In genomic region chr9:22086012-22086411, GRCm38 (mm10) we compare ENCODE assay signal across 9 mouse cellular contexts. TPM values are rescaled to one million over a fixed set of nuclear protein-coding genes. Genes with fewer than 3 reads are reported as not detected.
DNase-seq lines count a peak whose midpoint lies in the region; ATAC-seq and TF ChIP-seq lines count a peak whose summit lies in the region.
"Had no signal": no experiment of that assay in that cellular context is flagged by ENCODE, and none has a peak within 500 bp of the region (broad histone marks: within the 10 kb centered on the region; RNA-seq: fewer than 3 reads in every experiment).

No protein-coding gene starts in this region.

- TF ChIP-seq CTCF in kidney, postnatal 0 days (IDR thresholded peaks at IDR 0.05; ENCODE audit: low read depth): no peak
- no peak for TF ChIP-seq CTCF in hindbrain, postnatal 0 days (IDR thresholded peaks at IDR 0.05; ENCODE audit: low read depth)
- TF ChIP-seq CTCF in midbrain, postnatal 0 days (IDR thresholded peaks at IDR 0.05): no peak

- peak; percentile 56 for DNase-seq in kidney, postnatal 0 days (ENCODE audit: low spot score)
- no peak for DNase-seq in kidney, postnatal 10 days
- DNase-seq in embryonic facial prominence, embryonic 10.5 days (ENCODE audit: low spot score): no peak
- no peak for DNase-seq in hindbrain, postnatal 0 days (ENCODE audit: low spot score)
- no peak for DNase-seq in midbrain, postnatal 0 days (ENCODE audit: low spot score)
- no peak for DNase-seq in urinary bladder, adult 18-20 months (ENCODE audit: low spot score in 2 of 2)
- no peak for DNase-seq in gastrocnemius, postnatal 10 days
- DNase-seq in urinary bladder, postnatal 4 days (ENCODE audit: low spot score in 2 of 2): no peak

- H3K27me3 ChIP-seq in kidney, postnatal 0 days (ENCODE audit: insufficient read depth, low read length): no peaks in the 10 kb centered on the region
- no peaks in the 10 kb centered on the region for H3K27me3 ChIP-seq in embryonic facial prominence, embryonic 10.5 days (replicated peaks; ENCODE audit: low read depth, poor library complexity, severe bottlenecking)
- H3K27me3 ChIP-seq in hindbrain, postnatal 0 days (ENCODE audit: insufficient read depth, low read length): no peaks in the 10 kb centered on the region
- no peaks in the 10 kb centered on the region for H3K27me3 ChIP-seq in midbrain, postnatal 0 days (ENCODE audit: insufficient read depth, low read length)

- WGBS in kidney, postnatal 0 days: 51% methylated on average over 6 of the region's 6 CpGs
- 86% methylated on average over 6 of the region's 6 CpGs for WGBS in embryonic facial prominence, embryonic 10.5 days
- 76% methylated on average over 6 of the region's 6 CpGs for WGBS in hindbrain, postnatal 0 days
- WGBS in midbrain, postnatal 0 days: 72% methylated on average over 6 of the region's 6 CpGs

- no peak for ATAC-seq in kidney, postnatal 0 days (replicated peaks; ENCODE audit: low FRiP score, low read depth)
- ATAC-seq in hindbrain, postnatal 0 days: no peak
- no peak for ATAC-seq in midbrain, postnatal 0 days (ENCODE audit: low FRiP score)

- peak overlapping the region; percentile 63 for H3K9ac ChIP-seq in kidney, postnatal 0 days (ENCODE audit: low read depth, low read length)
- H3K9ac ChIP-seq in hindbrain, postnatal 0 days (replicated peaks; ENCODE audit: low read length): peak overlapping the region; percentile 66
- H3K9ac ChIP-seq in midbrain, postnatal 0 days (replicated peaks; ENCODE audit: low read length, poor library complexity, severe bottlenecking): peak overlapping the region; percentile 71; the same call in 1 of the 2 replicates

- no peaks in the 10 kb centered on the region for H3K4me1 ChIP-seq in kidney, postnatal 0 days (replicated peaks; ENCODE audit: insufficient read depth, low read length)
- H3K4me1 ChIP-seq in embryonic facial prominence, embryonic 10.5 days: peaks cover 9% of the 10 kb centered on the region
- 0 out of 2 replicates have a peak, but pooled peaks cover 5% of the 10 kb centered on the region for H3K4me1 ChIP-seq in hindbrain, postnatal 0 days (ENCODE audit: insufficient read depth, low read length)
- H3K4me1 ChIP-seq in midbrain, postnatal 0 days (ENCODE audit: insufficient read depth, low read length): 0 out of 2 replicates have a peak, but pooled peaks cover 4% of the 10 kb centered on the region

- peak overlapping the region; percentile 67 for H3K4me3 ChIP-seq in kidney, postnatal 0 days (replicated peaks; ENCODE audit: low read depth, low read length)
- peak overlapping the region; percentile 75 for H3K4me3 ChIP-seq in embryonic facial prominence, embryonic 10.5 days
- peak overlapping the region; percentile 76 for H3K4me3 ChIP-seq in hindbrain, postnatal 0 days (ENCODE audit: low read length)
- peak overlapping the region; percentile 65 for H3K4me3 ChIP-seq in midbrain, postnatal 0 days (ENCODE audit: low read depth, low read length)

- H3K27ac ChIP-seq in kidney, postnatal 0 days: peak overlapping the region; percentile 77
- peak overlapping the region; percentile 79; the same call in 1 of the 2 replicates for H3K27ac ChIP-seq in embryonic facial prominence, embryonic 10.5 days (replicated peaks)
- H3K27ac ChIP-seq in hindbrain, postnatal 0 days: peak overlapping the region; percentile 78; the same call in 1 of the 2 replicates
- peak overlapping the region; percentile 76 for H3K27ac ChIP-seq in midbrain, postnatal 0 days (ENCODE audit: low read depth, low read length)

- no peaks in the 10 kb centered on the region for H3K36me3 ChIP-seq in kidney, postnatal 0 days (ENCODE audit: insufficient read depth, low read length)
- 0 out of 2 replicates have a peak, but pooled peaks cover 5% of the 10 kb centered on the region for H3K36me3 ChIP-seq in embryonic facial prominence, embryonic 10.5 days (replicated peaks)
- no peaks in the 10 kb centered on the region for H3K36me3 ChIP-seq in hindbrain, postnatal 0 days (ENCODE audit: insufficient read depth, low read length)
- H3K36me3 ChIP-seq in midbrain, postnatal 0 days (ENCODE audit: insufficient read depth, low read length): no peaks in the 10 kb centered on the region

- H3K9me3 ChIP-seq in kidney, postnatal 0 days (replicated peaks; ENCODE audit: low read length): no peaks in the 10 kb centered on the region
- no peaks in the 10 kb centered on the region for H3K9me3 ChIP-seq in embryonic facial prominence, embryonic 10.5 days
- H3K9me3 ChIP-seq in hindbrain, postnatal 0 days (ENCODE audit: low read length): no peaks in the 10 kb centered on the region
- no peaks in the 10 kb centered on the region for H3K9me3 ChIP-seq in midbrain, postnatal 0 days (ENCODE audit: low read length)

- H3K4me2 ChIP-seq in kidney, postnatal 0 days (ENCODE audit: low read length): peak overlapping the region; percentile 64
- H3K4me2 ChIP-seq in hindbrain, postnatal 0 days (ENCODE audit: low read depth, low read length): peak overlapping the region; percentile 69
- peak overlapping the region; percentile 75 for H3K4me2 ChIP-seq in midbrain, postnatal 0 days (ENCODE audit: low read depth, low read length, poor library complexity, severe bottlenecking)

RNA-seq across cellular contexts. Expression of gene Ecsit, which starts 0.8 kb away (rescaled TPM):
- polyA plus RNA-seq in kidney, postnatal 0 days (2015; fragmentation: Nextera tagmentation; extraction: Ambion mirVana): 56.2 and 61.3 TPM in 2 replicates
- 38.6 and 41.7 TPM in 2 replicates for polyA plus RNA-seq in embryonic facial prominence, embryonic 10.5 days (2016; fragmentation: Nextera tagmentation; extraction: Ambion mirVana)
- total RNA-seq in hindbrain, postnatal 0 days (2014; rRNA removed): 59.9 and 68.8 TPM in 2 replicates
- 51.0 and 56.0 TPM in 2 replicates for polyA plus RNA-seq in hindbrain, postnatal 0 days (2015; fragmentation: Nextera tagmentation; extraction: Ambion mirVana)
- total RNA-seq in midbrain, postnatal 0 days (2014; rRNA removed): 49.6 and 56.3 TPM in 2 replicates
- polyA plus RNA-seq in midbrain, postnatal 0 days (2015; fragmentation: Nextera tagmentation; extraction: Ambion mirVana): 55.0 and 57.2 TPM in 2 replicates
- 10 to 100 TPM; 51.8 to 58.5 TPM for total RNA-seq in gastrocnemius, postnatal 10 days (2021)

RNA-seq across cellular contexts. Expression of gene Cnn1, which starts 13.0 kb away (rescaled TPM):
- polyA plus RNA-seq in kidney, postnatal 0 days (2015; fragmentation: Nextera tagmentation; extraction: Ambion mirVana): 27.9 and 30.8 TPM in 2 replicates
- 1.3 and 3.1 TPM in 2 replicates for polyA plus RNA-seq in embryonic facial prominence, embryonic 10.5 days (2016; fragmentation: Nextera tagmentation; extraction: Ambion mirVana)
- 0.40 and 0.52 TPM in 2 replicates for total RNA-seq in hindbrain, postnatal 0 days (2014; rRNA removed)
- polyA plus RNA-seq in hindbrain, postnatal 0 days (2015; fragmentation: Nextera tagmentation; extraction: Ambion mirVana): 0.66 and 1.1 TPM in 2 replicates
- total RNA-seq in midbrain, postnatal 0 days (2014; rRNA removed): 1.2 and 1.3 TPM in 2 replicates
- polyA plus RNA-seq in midbrain, postnatal 0 days (2015; fragmentation: Nextera tagmentation; extraction: Ambion mirVana): 0.77 and 0.92 TPM in 2 replicates
- 1 to 10 TPM; 4.4 to 5.5 TPM for total RNA-seq in gastrocnemius, postnatal 10 days (2021)

RNA-seq across cellular contexts. Expression of gene Zfp653, which starts 14.8 kb away (rescaled TPM):
- 8.3 and 8.9 TPM in 2 replicates for polyA plus RNA-seq in kidney, postnatal 0 days (2015; fragmentation: Nextera tagmentation; extraction: Ambion mirVana)
- 9.1 and 10.2 TPM in 2 replicates for polyA plus RNA-seq in embryonic facial prominence, embryonic 10.5 days (2016; fragmentation: Nextera tagmentation; extraction: Ambion mirVana)
- 28.8 and 30.0 TPM in 2 replicates for total RNA-seq in hindbrain, postnatal 0 days (2014; rRNA removed)
- 12.8 and 13.2 TPM in 2 replicates for polyA plus RNA-seq in hindbrain, postnatal 0 days (2015; fragmentation: Nextera tagmentation; extraction: Ambion mirVana)
- 30.0 and 33.1 TPM in 2 replicates for total RNA-seq in midbrain, postnatal 0 days (2014; rRNA removed)
- 14.2 and 15.1 TPM in 2 replicates for polyA plus RNA-seq in midbrain, postnatal 0 days (2015; fragmentation: Nextera tagmentation; extraction: Ambion mirVana)
- 1 to 10 TPM; 3.1 to 4.6 TPM for total RNA-seq in gastrocnemius, postnatal 10 days (2021)

RNA-seq across cellular contexts. Expression of gene Gm49318, which starts 15.0 kb away (rescaled TPM):
- polyA plus RNA-seq in kidney, postnatal 0 days (2015; fragmentation: Nextera tagmentation; extraction: Ambion mirVana): not detected in 2 replicates
- not detected in 2 replicates for polyA plus RNA-seq in embryonic facial prominence, embryonic 10.5 days (2016; fragmentation: Nextera tagmentation; extraction: Ambion mirVana)
- total RNA-seq in hindbrain, postnatal 0 days (2014; rRNA removed): not detected in 2 replicates
- polyA plus RNA-seq in hindbrain, postnatal 0 days (2015; fragmentation: Nextera tagmentation; extraction: Ambion mirVana): not detected in 2 replicates
- total RNA-seq in midbrain, postnatal 0 days (2014; rRNA removed): 4.1 TPM in 1 of 2 replicates, not detected in the other
- 0.25 and 0.36 TPM in 2 replicates for polyA plus RNA-seq in midbrain, postnatal 0 days (2015; fragmentation: Nextera tagmentation; extraction: Ambion mirVana)
- total RNA-seq in gastrocnemius, postnatal 10 days (2021): not detected
- total RNA-seq: gastrocnemius, postnatal 36 days had no signal

RNA-seq across cellular contexts. Expression of gene Elof1, which starts 31.0 kb away (rescaled TPM):
- polyA plus RNA-seq in kidney, postnatal 0 days (2015; fragmentation: Nextera tagmentation; extraction: Ambion mirVana): 160 and 172 TPM in 2 replicates
- 241 and 245 TPM in 2 replicates for polyA plus RNA-seq in embryonic facial prominence, embryonic 10.5 days (2016; fragmentation: Nextera tagmentation; extraction: Ambion mirVana)
- total RNA-seq in hindbrain, postnatal 0 days (2014; rRNA removed): 142 and 165 TPM in 2 replicates
- polyA plus RNA-seq in hindbrain, postnatal 0 days (2015; fragmentation: Nextera tagmentation; extraction: Ambion mirVana): 171 and 178 TPM in 2 replicates
- total RNA-seq in midbrain, postnatal 0 days (2014; rRNA removed): 129 and 132 TPM in 2 replicates
- polyA plus RNA-seq in midbrain, postnatal 0 days (2015; fragmentation: Nextera tagmentation; extraction: Ambion mirVana): 161 and 178 TPM in 2 replicates
- total RNA-seq in gastrocnemius, postnatal 10 days (2021): 10 to 100 TPM; 33.4 to 39.7 TPM
